Mouse (Mus musculus) embryonic fibroblast, embryonic 13.5 days (primary cell): Measurements from ENCODE around the gene Ggt1.

Experiments
- CTCF ChIP-seq: IDR thresholded peaks from 2 replicates; pipeline ENCODE4 v1.5.1; 2011; ENCODE audit warnings: mild to moderate bottlenecking, control low read depth, low read length, moderate library complexity, borderline replicate concordance; ENCODE audit not compliant: insufficient read depth
- POLR2A ChIP-seq: IDR thresholded peaks from 2 replicates; pipeline ENCODE4 v1.6.1; 2011; ENCODE audit warnings: low read depth, mild to moderate bottlenecking, control low read depth, low read length, moderate library complexity

DNA sequence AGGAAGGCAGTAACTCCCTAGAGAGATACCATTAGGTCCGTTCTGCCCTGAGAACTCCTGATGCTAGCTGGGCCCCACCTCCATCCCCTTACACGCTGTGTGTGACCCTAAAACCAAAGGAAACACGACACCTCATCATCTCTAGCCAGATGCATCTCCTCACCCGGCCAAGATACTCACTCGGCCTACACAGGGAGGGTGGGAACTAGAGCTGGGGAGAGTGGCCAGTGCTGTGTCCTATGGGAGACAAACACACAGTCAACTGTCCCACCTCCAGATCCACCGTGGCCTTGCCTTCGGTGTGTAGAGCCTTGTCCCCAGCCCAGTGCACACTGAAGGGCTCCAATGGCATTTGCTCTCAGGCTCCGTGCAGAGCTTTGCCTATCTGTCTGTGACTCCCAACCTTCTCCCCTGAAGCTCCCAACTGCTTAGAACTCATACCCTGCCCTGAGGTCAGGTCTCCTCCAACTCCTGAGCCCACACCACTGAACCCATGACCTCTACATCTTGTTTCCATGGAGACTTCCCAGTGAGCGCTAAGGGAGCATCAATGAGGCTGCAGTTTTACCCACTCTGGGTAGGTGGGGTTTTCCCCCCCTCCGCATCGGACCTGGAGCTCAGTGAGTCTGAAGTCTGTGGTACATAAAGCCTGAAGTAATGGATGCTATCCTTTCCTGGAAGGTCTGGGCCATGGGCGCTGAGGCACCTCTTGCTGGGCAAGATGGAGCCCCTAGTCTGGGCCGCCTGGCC is 8.5 kb upstream of the Ggt1 start:
- TF ChIP-seq POLR2A (no peak), CTCF (no peak)
